Mouse (Mus musculus) megakaryocyte-erythroid progenitor cell, adult 5 weeks (primary cell): ENCODE measurements around the gene Auts2. TPM values are rescaled to one million over a fixed set of nuclear protein-coding genes. Genes with fewer than 3 reads are reported as not detected.

Experiments
- polyA plus RNA-seq: library from polyadenylated mRNA; stranded (reverse); fragments of >175 nt; gene quantifications from 2 replicates; pipeline ENCODE4 v1.2.3, GENCODE M21; 2012

Auts2 gene
- polyA plus RNA-seq = 7.4 and 10.2 TPM in 2 replicates

DNA sequence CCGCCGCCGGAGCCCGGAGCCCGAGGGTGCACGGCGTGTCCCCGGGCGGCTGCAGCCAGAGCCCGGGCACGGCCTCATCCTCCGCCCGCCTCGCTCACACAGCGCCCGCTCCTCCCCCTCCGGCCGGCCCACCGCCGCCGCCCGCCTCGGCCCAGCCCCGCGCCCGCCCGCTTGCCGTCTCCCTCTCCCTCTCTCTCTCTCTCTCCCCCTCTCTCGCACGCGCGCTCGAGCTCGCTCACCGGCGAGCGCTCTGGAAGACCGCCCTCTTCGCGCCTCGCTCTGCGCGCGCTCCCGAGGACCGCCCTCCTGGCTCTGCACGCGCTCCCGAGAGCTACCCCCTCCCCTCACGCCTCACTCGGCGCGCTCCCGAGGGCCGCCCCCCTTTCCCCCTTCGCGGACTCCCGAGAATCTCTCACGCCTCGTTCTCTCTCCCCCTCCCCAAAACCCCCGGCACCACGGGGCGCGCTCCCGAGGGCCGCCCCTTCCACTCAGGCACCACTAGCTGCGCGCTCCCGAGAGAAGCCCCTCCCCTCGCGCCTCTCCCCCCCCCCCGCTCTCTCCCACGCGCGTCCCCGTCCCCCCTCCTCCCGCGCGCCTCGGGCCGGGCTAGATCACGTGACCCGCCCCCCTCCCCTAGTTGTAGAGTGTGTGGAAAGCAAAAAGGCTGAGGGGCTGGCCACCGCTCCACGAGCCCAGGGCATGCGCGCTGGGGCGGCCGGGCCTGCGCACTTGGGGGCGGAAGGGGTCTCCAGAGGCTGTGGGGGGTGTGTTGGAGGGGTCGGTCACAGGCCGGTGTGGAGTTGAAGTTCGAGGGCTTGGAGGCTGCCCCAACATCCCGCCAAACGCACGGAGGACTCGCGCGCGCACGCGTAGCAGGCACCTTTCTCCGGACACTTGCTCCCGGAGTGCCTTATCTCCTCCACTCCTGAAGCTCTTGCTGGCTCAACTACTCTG lies at the start of gene Auts2:
Gene Auts2, minus strand, starts transcription at position 227 of the 954 bp plus-strand sequence.

